Mouse (Mus musculus) neural tube, embryonic 15.5 days (tissue): ENCODE data around the gene Rptor. TPM values are rescaled to one million over a fixed set of nuclear protein-coding genes. Genes with fewer than 3 reads are reported as not detected.

Source experiments
- ATAC-seq: fragments of 200-750 bp; cut with Nextera tagmentation; 2 replicates; pipeline ENCODE4 v1.8.0; 2017; ENCODE audit warnings: mild to moderate bottlenecking, moderate TSS enrichment, moderate library complexity; ENCODE audit not compliant: low FRiP score
- H3K27ac ChIP-seq: fragments of 300-500 bp; sonication (generic); replicated peaks from 2 replicates; pipeline ENCODE4 v1.5.1; 2015; ENCODE audit warnings: mild to moderate bottlenecking, inconsistent platforms
- H3K27me3 ChIP-seq: fragments of 300-500 bp; sonication (generic); replicated peaks from 2 replicates; pipeline ENCODE4 v1.6.1; 2015; ENCODE audit warnings: inconsistent platforms
- H3K36me3 ChIP-seq: fragments of 300-500 bp; sonication (generic); 2 replicates; pipeline ENCODE4 v1.6.1; 2015; ENCODE audit warnings: inconsistent platforms
- H3K4me1 ChIP-seq: fragments of 300-500 bp; sonication (generic); 2 replicates; pipeline ENCODE4 v1.6.1; 2015; ENCODE audit warnings: inconsistent platforms
- H3K4me2 ChIP-seq: fragments of 300-500 bp; sonication (generic); 2 replicates; pipeline ENCODE4 v1.6.1; 2015; ENCODE audit warnings: inconsistent platforms, mild to moderate bottlenecking, moderate library complexity
- H3K4me3 ChIP-seq: fragments of 300-500 bp; sonication (generic); replicated peaks from 2 replicates; pipeline ENCODE4 v1.5.1; 2015; ENCODE audit warnings: mild to moderate bottlenecking, inconsistent platforms
- H3K9ac ChIP-seq: fragments of 300-500 bp; sonication (generic); replicated peaks from 2 replicates; pipeline ENCODE4 v1.6.1; 2015; ENCODE audit warnings: mild to moderate bottlenecking, inconsistent platforms
- H3K9me3 ChIP-seq: fragments of 300-500 bp; sonication (generic); replicated peaks from 2 replicates; pipeline ENCODE4 v1.6.1; 2016; ENCODE audit warnings: inconsistent platforms
- WGBS: fragments of 180-500 bp; shearing (Covaris S2); methylation state at CpG from one replicate; pipeline ENCODE4 v1.1.7; 2015; ENCODE audit warnings: mixed read lengths; 5-methylcytosine and 5-hydroxymethylcytosine counted together
- polyA plus RNA-seq: library from polyadenylated mRNA; unstranded; fragments of >200 nt; fragmentation: Nextera tagmentation; extraction: Ambion mirVana; gene quantifications from 2 replicates; pipeline ENCODE4 v1.2.1, GENCODE M21; 2015

Gene Rptor
- polyA plus RNA-seq, 1 experiment from 2014 or later: 11.7 TPM

DNA sequence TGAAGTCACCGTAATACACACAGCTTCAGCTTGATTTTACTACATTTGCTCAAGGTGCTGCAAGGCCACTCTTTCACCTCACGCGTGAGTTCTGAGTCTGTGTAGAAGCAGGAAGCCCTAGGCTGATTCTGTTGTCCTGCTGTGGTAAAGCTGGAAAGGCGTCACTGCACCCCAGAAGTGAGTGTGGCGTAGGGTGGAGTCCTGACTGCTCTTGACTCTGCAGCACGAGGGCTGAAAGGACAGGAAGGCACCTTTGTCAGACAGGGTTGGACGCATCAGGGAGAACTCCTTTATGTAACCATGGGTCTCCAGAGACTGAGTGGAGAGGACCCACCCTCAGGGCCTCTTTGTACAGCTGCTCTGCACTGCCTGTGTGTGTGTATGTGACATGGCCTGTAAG, 274.4 kb downstream of the Rptor start:
- Histone ChIP-seq H3K4me2 (no peak overlapping the region), H3K27me3 (no peaks in the 10 kb centered on the region), H3K4me3 (no peak overlapping the region), H3K4me1 (no peaks in the 10 kb centered on the region), H3K27ac (no peak overlapping the region), H3K9ac (no peak overlapping the region), H3K36me3 (peaks cover 58% of the 10 kb centered on the region), H3K9me3 (no peaks in the 10 kb centered on the region)
- no peak for ATAC-seq
- 84% methylated on average over 7 of the region's 7 CpGs for WGBS

- WGBS: 95% methylated on average over 5 of the region's 5 CpGs
- Histone ChIP-seq H3K36me3 (peaks cover 34% of the 10 kb centered on the region), H3K4me3 (no peak overlapping the region), H3K4me1 (no peaks in the 10 kb centered on the region), H3K27ac (no peak overlapping the region), H3K27me3 (no peaks in the 10 kb centered on the region), H3K9ac (no peak overlapping the region), H3K4me2 (no peak overlapping the region), H3K9me3 (no peaks in the 10 kb centered on the region)
- ATAC-seq: no peak
Measured at GRCm38 (mm10) chr11:119879573-119879972, 276.9 kb downstream of the Rptor start.

GRCm38 (mm10) chr11:119883646-119884045, 280.9 kb downstream of the Rptor start:
- no peaks in the 10 kb centered on the region for H3K4me1 ChIP-seq
- H3K27me3 ChIP-seq: no peaks in the 10 kb centered on the region
- H3K4me3 ChIP-seq: no peak overlapping the region
- H3K9ac ChIP-seq: no peak overlapping the region
- no peak for ATAC-seq
- peaks cover 40% of the 10 kb centered on the region for H3K36me3 ChIP-seq
- H3K9me3 ChIP-seq: no peaks in the 10 kb centered on the region
- H3K4me2 ChIP-seq: no peak overlapping the region
- 81% methylated on average over 2 of the region's 2 CpGs for WGBS
- H3K27ac ChIP-seq: no peak overlapping the region

- Histone ChIP-seq H3K4me3 (no peak overlapping the region), H3K4me2 (no peak overlapping the region), H3K27ac (no peak overlapping the region), H3K27me3 (no peaks in the 10 kb centered on the region), H3K9ac (no peak overlapping the region), H3K9me3 (no peaks in the 10 kb centered on the region), H3K4me1 (peaks cover 24% of the 10 kb centered on the region), H3K36me3 (peaks cover 60% of the 10 kb centered on the region)
- 93% methylated on average over 3 of the region's 3 CpGs for WGBS
- ATAC-seq: no peak
Measured at GRCm38 (mm10) chr11:119889966-119890365, 287.3 kb downstream of the Rptor start.

DNA sequence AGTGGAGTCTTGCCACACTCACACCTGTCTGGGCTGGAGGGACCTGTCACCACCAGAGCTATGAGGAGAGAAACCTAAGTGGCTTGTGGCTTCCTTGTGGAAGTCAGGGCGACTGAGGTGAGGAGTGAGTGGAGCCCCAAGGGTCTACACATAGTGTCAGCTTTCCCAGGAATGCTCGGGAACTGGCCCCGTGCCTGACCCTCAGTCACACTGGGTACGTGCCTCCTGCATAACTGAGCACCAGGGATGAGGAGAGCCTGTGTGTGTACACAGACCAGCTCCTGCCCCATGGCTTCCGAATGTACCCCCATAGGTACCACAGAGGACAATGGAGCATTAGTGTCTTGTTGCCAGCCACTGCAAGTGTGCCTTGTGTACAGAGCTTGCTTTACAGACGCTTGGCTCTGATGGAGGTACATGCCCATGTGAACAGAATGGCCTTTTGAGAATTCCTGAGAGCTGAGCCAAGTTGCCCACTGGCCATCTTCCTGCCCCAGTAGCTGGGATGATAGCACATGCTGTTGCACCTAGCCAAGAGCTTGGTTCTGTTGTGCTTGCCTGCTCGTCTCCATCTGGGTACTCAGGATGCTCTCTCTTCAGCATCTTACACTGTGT, 289.0 kb downstream of the Rptor start:
- Histone ChIP-seq H3K4me3 (no peak overlapping the region), H3K9me3 (no peaks in the 10 kb centered on the region), H3K4me1 (peaks cover 35% of the 10 kb centered on the region), H3K36me3 (peaks cover 48% of the 10 kb centered on the region), H3K27me3 (no peaks in the 10 kb centered on the region), H3K9ac (no peak overlapping the region), H3K27ac (no peak overlapping the region), H3K4me2 (no peak overlapping the region)
- no peak for ATAC-seq
- WGBS: 93% methylated on average over 7 of the region's 7 CpGs

GRCm38 (mm10) chr11:119893667-119894236, 291.0 kb downstream of the Rptor start:
- Histone ChIP-seq H3K9ac (0 out of 2 replicates have a peak overlapping the region, but pooled peaks have one; percentile 18), H3K9me3 (no peaks in the 10 kb centered on the region), H3K4me2 (no peak overlapping the region), H3K36me3 (peaks cover 47% of the 10 kb centered on the region), H3K4me1 (peaks cover 52% of the 10 kb centered on the region), H3K27ac (peak overlapping the region; percentile 78), H3K27me3 (no peaks in the 10 kb centered on the region), H3K4me3 (no peak overlapping the region)
- WGBS: 26% methylated on average over 10 of the region's 10 CpGs
- ATAC-seq: 0 out of 2 replicates have a peak, but pooled peaks have one; percentile 30

DNA sequence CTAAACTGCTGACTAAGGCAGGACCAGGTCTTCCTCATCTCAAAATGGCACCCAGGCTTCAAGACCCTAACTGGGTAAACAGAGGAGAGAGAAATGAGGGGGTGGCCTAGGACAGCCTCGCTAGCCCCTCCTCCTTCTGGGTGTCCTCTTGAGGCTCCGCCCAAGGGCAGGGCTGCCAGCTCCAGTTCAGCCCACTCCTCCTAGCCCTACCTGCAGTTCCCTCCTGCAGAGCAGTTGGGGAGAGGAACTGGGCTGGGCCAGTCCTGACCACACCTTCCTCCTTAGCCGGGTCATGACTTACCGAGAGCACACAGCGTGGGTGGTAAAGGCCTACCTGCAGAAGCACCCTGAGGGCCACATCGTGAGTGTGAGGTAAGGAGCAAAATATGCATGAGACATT, 291.9 kb downstream of the Rptor start:
- peaks cover 41% of the 10 kb centered on the region for H3K36me3 ChIP-seq
- H3K4me3 ChIP-seq: no peak overlapping the region
- no peak overlapping the region for H3K9ac ChIP-seq
- H3K27ac ChIP-seq: 0 out of 2 replicates have a peak overlapping the region, but pooled peaks have one; percentile 78
- H3K9me3 ChIP-seq: no peaks in the 10 kb centered on the region
- H3K4me2 ChIP-seq: no peak overlapping the region
- no peaks in the 10 kb centered on the region for H3K27me3 ChIP-seq
- no peak for ATAC-seq
- H3K4me1 ChIP-seq: peaks cover 52% of the 10 kb centered on the region
- 67% methylated on average over 6 of the region's 6 CpGs for WGBS

- 42% methylated on average over 9 of the region's 9 CpGs for WGBS
- peak; percentile 75 for ATAC-seq
- no peak overlapping the region for H3K4me2 ChIP-seq
- no peak overlapping the region for H3K9ac ChIP-seq
- peaks cover 52% of the 10 kb centered on the region for H3K4me1 ChIP-seq
- H3K9me3 ChIP-seq: no peaks in the 10 kb centered on the region
- peak overlapping the region; percentile 81 for H3K27ac ChIP-seq
- H3K4me3 ChIP-seq: no peak overlapping the region
- H3K36me3 ChIP-seq: peaks cover 25% of the 10 kb centered on the region
- H3K27me3 ChIP-seq: no peaks in the 10 kb centered on the region
Measured at GRCm38 (mm10) chr11:119897041-119897440, 294.3 kb downstream of the Rptor start.

DNA sequence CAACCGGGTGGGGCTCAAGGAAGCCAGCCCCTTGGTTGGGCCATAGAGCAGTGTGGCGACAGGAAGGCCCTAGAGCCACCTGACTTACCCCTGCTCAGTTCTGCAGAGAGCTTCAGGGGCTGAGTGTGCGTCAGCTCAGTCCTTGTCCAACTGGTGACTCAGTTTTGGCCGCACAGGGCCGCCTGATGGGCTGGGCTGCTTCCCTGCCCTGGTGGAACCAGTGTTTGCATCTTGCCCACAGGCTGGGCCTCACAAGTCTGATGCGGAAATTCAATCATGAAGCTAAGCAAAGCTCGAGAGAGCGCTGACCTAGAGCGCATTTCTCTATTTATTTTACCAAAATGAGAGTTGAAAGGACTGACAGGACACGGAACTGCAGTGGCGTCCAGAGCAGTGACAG, 296.3 kb downstream of the Rptor start:
- no peaks in the 10 kb centered on the region for H3K27me3 ChIP-seq
- 85% methylated on average over 11 of the region's 11 CpGs for WGBS
- H3K9ac ChIP-seq: no peak overlapping the region
- peak overlapping the region; percentile 18; the same call in 1 of the 2 replicates for H3K27ac ChIP-seq
- no peak overlapping the region for H3K4me3 ChIP-seq
- no peaks in the 10 kb centered on the region for H3K9me3 ChIP-seq
- no peak for ATAC-seq
- no peak overlapping the region for H3K4me2 ChIP-seq
- H3K4me1 ChIP-seq: peaks cover 36% of the 10 kb centered on the region
- H3K36me3 ChIP-seq: peaks cover 25% of the 10 kb centered on the region

GRCm38 (mm10) chr11:119901174-119901573, 298.5 kb downstream of the Rptor start:
- no peak overlapping the region for H3K27ac ChIP-seq
- H3K4me1 ChIP-seq: peaks cover 27% of the 10 kb centered on the region
- no peak overlapping the region for H3K9ac ChIP-seq
- no peak overlapping the region for H3K4me3 ChIP-seq
- H3K36me3 ChIP-seq: peaks cover 14% of the 10 kb centered on the region
- no peaks in the 10 kb centered on the region for H3K9me3 ChIP-seq
- no peak for ATAC-seq
- WGBS: 82% methylated on average over 4 of the region's 4 CpGs
- H3K27me3 ChIP-seq: no peaks in the 10 kb centered on the region
- H3K4me2 ChIP-seq: no peak overlapping the region

GRCm38 (mm10) chr11:119902891-119903290, 300.2 kb downstream of the Rptor start:
- Histone ChIP-seq H3K9me3 (no peaks in the 10 kb centered on the region), H3K9ac (no peak overlapping the region), H3K36me3 (peaks cover 9% of the 10 kb centered on the region), H3K4me3 (no peak overlapping the region), H3K27me3 (peaks cover 5% of the 10 kb centered on the region; the same call in 1 of the 2 replicates), H3K27ac (no peak overlapping the region), H3K4me1 (peaks cover 20% of the 10 kb centered on the region), H3K4me2 (no peak overlapping the region)
- WGBS: 78% methylated on average over 4 of the region's 4 CpGs
- no peak for ATAC-seq

- peak; percentile 84 for ATAC-seq
Measured at GRCm38 (mm10) chr11:119904621-119905286, 302.0 kb downstream of the Rptor start.

More at GRCm38 (mm10) chr11:119904621-119905286, 302.0 kb downstream of the Rptor start:
- WGBS: 34% methylated on average over 5 of the region's 5 CpGs
- Histone ChIP-seq H3K4me1 (peaks cover 24% of the 10 kb centered on the region), H3K4me3 (no peak overlapping the region), H3K4me2 (no peak overlapping the region), H3K9ac (no peak overlapping the region), H3K27me3 (peaks cover 11% of the 10 kb centered on the region; the same call in 1 of the 2 replicates), H3K27ac (no peak overlapping the region), H3K9me3 (no peaks in the 10 kb centered on the region), H3K36me3 (no peaks in the 10 kb centered on the region)
